Mouse (Mus musculus) small intestine, adult 2 months (tissue): Measurements from ENCODE around the gene Tbc1d32.

ENCODE experiments used
- CTCF ChIP-seq: fragments of 200-500 bp; IDR thresholded peaks from 2 replicates; pipeline ENCODE4 v1.5.1; 2012; ENCODE audit warnings: low read depth, mild to moderate bottlenecking, control low read depth, inconsistent platforms, low read length, moderate library complexity, mixed read lengths; ENCODE audit not compliant: insufficient replicate concordance, insufficient read length; ENCODE audit errors: extremely low read depth
- POLR2A ChIP-seq: fragments of 200-500 bp; IDR thresholded peaks from 2 replicates; pipeline ENCODE4 v1.6.1; 2012; ENCODE audit warnings: low read depth, mild to moderate bottlenecking, control low read depth, inconsistent platforms, low read length, moderate library complexity

DNA sequence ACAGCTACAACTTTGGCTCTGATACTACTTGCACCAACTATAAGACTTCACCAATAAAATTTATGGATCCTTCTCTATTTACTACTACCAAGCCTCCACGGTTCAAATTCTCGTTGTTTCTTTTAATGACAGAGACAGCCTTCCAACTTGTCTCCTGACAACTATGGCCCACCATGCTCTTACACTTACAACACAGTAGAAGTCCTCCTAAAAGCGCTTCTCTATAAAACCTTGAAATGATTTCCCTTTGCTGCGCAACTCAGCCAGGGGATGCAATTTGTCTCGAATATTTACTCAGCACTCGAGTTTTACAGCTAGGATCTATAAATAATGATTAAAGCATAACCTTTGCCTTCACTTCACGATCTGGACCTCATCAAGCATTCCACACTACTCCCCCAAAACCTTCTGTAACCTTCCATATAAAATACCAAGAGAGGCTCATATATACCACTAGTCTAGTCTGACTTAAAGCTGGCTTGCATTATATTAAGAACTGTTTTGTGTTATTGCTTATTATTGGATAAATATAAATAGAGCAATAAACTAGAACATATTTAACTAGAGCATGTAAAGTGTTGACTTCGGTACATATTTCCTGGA lies 21.6 kb downstream of the Tbc1d32 start:
- TF ChIP-seq POLR2A: no peak
- no peak for TF ChIP-seq CTCF
